Comparison of ENCODE assay signal across 8 mouse cellular contexts in the genomic region with DNA sequence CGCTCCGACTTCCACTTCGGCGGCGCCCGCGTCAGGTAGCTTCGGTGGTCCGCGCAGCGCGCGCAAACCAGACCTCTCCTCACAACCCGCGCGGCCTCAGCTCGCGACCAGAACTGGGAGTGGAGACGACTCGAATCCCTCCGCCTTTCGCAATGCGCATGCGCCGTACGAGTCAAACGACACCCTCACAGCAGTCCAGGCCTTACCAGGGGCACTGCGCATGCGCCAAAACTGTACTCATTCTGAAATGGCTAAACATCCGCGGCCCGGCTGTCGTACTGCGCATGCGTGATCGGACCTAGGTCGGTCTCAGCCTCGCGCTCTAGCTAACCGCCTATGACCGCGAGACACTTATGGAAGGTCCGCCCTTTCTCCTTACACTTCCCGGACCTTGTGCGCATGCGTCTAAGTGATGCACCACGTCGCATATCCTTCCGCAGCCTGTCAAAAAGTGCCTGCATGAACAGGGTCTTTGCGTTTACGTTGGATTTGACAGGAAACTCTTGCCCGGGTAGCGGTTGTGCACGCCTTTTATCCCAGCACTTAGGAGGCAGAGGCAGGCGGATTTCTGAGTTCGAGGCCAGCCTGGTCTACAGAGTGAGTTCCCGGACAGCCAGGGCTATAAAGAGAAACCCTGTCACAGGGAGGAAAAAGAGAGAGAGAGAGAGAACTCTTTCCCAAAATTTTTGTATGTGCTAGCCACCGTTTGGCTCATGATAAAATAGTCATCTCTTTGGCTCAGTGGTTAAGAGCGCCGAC. TPM values are rescaled to one million over a fixed set of nuclear protein-coding genes. Genes with fewer than 3 reads are reported as not detected.
DNase-seq lines count a peak whose midpoint lies in the region; ATAC-seq and TF ChIP-seq lines count a peak whose summit lies in the region.

A gene (minus strand): TSS at position 165 of the 759 bp plus-strand sequence.

- peaks cover 39% of the 10 kb centered on the region for H3K36me3 ChIP-seq in hindbrain, embryonic 10.5 days
- peaks cover 13% of the 10 kb centered on the region for H3K36me3 ChIP-seq in lung, postnatal 0 days (ENCODE audit: insufficient read depth, low read length)

- peak within 1 kb of the TSS; percentile 79 for H3K9ac ChIP-seq in lung, postnatal 0 days (replicated peaks; ENCODE audit: low read depth)

- peak within 1 kb of the TSS; percentile 83 for H3K4me3 ChIP-seq in hindbrain, embryonic 10.5 days
- H3K4me3 ChIP-seq in lung, postnatal 0 days (ENCODE audit: low read depth, low read length) = peak within 1 kb of the TSS; percentile 74

- no peaks in the 10 kb centered on the region for H3K27me3 ChIP-seq in hindbrain, embryonic 10.5 days (ENCODE audit: insufficient read depth, poor library complexity, severe bottlenecking)
- H3K27me3 ChIP-seq in lung, postnatal 0 days (replicated peaks; ENCODE audit: insufficient read depth, low read length) = no peaks in the 10 kb centered on the region

- peaks cover 21% of the 10 kb centered on the region for H3K4me1 ChIP-seq in hindbrain, embryonic 10.5 days (replicated peaks)
- peaks cover 3% of the 10 kb centered on the region; the same call in 1 of the 2 replicates for H3K4me1 ChIP-seq in lung, postnatal 0 days (ENCODE audit: insufficient read depth, low read depth, low read length)

- under 1% methylated on average over 60 of the region's 60 CpGs for WGBS in hindbrain, embryonic 10.5 days
- WGBS in lung, postnatal 0 days = under 1% methylated on average over 57 of the region's 60 CpGs

- ATAC-seq in frontal cortex, adult (ENCODE audit: low TSS enrichment) = peak; percentile 98
- ATAC-seq in lung, postnatal 0 days = peak; percentile 98

- no peak for TF ChIP-seq EP300 in lung, postnatal 0 days (IDR thresholded peaks at IDR 0.05)

- peak within 1 kb of the TSS; percentile 67 for H3K4me2 ChIP-seq in lung, postnatal 0 days (replicated peaks; ENCODE audit: low read depth, low read length)

- peak; percentile 100 for DNase-seq in MN1 (ENCODE audit: low spot score)
- DNase-seq in cerebellum, adult 9-10 months = peak; percentile 100
- peak; percentile 100 for DNase-seq in hindbrain, embryonic 10.5 days (ENCODE audit: low spot score)
- peak; percentile 100 for DNase-seq in layer of hippocampus, adult 9-11 months
- DNase-seq in lung, postnatal 0 days (ENCODE audit: low spot score) = peak; percentile 100
- DNase-seq in ovary, postnatal 14 days (ENCODE audit: low spot score) = peak; percentile 99
- peak; percentile 100 for DNase-seq in thymus, postnatal 14 days

- TF ChIP-seq CTCF in lung, postnatal 0 days (IDR thresholded peaks at IDR 0.05) = no peak

- H3K9me3 ChIP-seq in hindbrain, embryonic 10.5 days = no peaks in the 10 kb centered on the region
- no peaks in the 10 kb centered on the region for H3K9me3 ChIP-seq in lung, postnatal 0 days (ENCODE audit: low read length)

- H3K27ac ChIP-seq in hindbrain, embryonic 10.5 days = peak within 1 kb of the TSS; percentile 99
- peak within 1 kb of the TSS; percentile 95 for H3K27ac ChIP-seq in lung, postnatal 0 days (ENCODE audit: low read length)

RNA-seq across cellular contexts. Expression of the gene that starts here (rescaled TPM):
- 223 and 271 TPM in 2 replicates for polyA plus RNA-seq in hindbrain, embryonic 10.5 days (2016; fragmentation: Nextera tagmentation; extraction: Ambion mirVana)
- 85.3 and 104 TPM in 2 replicates for polyA plus RNA-seq in lung, postnatal 0 days (2015; fragmentation: Nextera tagmentation; extraction: Ambion mirVana)

Comparison
In these comparisons a context has a peak if more than half of its experiments do, and no peak if none do; other contexts are left out.
1. Peak in every context shown above with its lines: DNase-seq, ATAC-seq, H3K4me3 ChIP-seq and H3K27ac ChIP-seq.